Mouse (Mus musculus) spleen, postnatal 36 days (tissue): ENCODE measurements around the gene Fkbp6.
"Not testable (repeated sequence)": the region's sequence is repeated elsewhere in the genome, so short reads cannot be mapped to it uniquely, and the experiment has no call there.

Source experiments
- DNase-seq, 2 experiments: peaks; one replicate each; pipeline ENCODE4 v3.0.0; 2022; ENCODE audit warnings: low spot score in 2 of 2, mixed read lengths in 1 of 2

Gene Fkbp6

DNA sequence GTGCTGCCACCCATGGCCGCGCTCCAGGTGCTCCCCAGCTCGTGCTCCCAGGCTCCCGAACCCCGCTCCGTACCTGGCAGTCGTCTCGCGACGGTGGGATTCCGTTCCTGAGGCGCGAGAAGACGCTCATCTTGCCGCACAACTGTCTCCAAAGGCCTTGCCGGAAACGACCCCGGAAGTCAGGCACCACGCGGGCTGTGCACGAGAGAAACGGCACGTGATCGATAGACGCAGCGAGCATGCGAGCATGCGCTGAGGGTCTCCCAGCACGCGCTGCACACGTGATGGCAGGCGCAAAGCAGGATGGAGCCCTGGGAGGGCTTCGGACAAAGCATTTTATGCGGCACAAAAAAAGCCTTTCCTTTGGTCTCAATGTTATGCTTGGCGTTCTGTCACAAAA is at the start of gene Fkbp6:
Gene Fkbp6, minus strand, starts transcription at position 183 of the 400 bp plus-strand sequence.
- no peak for DNase-seq

DNA sequence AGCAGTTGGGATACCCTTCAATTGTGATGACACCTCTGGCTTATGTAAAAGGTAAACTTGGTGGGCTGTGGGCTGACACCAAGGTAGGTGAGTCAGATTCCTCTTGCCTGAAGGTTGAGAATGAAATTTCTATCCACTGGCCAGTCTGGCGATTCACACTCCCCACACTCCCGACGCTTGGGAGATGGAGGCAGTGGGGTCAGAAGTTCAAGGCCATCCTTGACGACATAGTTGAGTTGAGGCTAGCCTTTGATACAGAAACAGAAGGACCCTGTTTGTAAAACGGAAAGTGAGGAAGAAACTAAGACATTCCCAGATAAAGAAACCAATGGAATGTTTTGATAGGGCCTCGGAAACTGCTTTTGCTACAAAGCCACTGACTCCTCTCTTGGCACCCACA is 49.5 kb upstream of the Fkbp6 start:
- no peak for DNase-seq

DNA sequence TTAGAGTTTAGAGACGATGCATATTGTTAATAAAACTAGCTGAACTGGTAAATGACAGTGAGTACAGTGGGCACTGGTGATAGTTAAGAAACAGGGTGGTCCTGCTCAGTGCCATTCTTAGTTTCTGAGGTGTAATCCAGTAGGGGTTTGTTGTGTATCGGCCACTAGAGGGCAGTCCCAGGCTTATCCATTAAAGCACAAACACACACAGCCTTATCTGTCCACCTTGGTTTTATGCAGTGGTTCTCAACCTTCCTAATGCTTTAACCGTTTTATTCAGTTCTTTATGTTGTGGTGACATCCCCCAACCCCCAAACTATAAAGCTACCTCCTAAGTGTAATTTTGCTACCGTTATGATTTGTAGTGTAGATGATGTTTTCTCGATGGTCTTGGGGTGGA is 46.0 kb upstream of the Fkbp6 start:
- peak; percentile 29 to 52 for DNase-seq

- peak; percentile 76 to 82 for DNase-seq
Observed at GRCm38 (mm10) chr5:135394004-135394823, 44.4 kb upstream of the Fkbp6 start, which contains the start of gene Pom121. Pom121 (minus strand) TSS chr5:135394546.

GRCm38 (mm10) chr5:135383771-135384170 is 33.9 kb upstream of the Fkbp6 start:
- DNase-seq = no peak

DNA sequence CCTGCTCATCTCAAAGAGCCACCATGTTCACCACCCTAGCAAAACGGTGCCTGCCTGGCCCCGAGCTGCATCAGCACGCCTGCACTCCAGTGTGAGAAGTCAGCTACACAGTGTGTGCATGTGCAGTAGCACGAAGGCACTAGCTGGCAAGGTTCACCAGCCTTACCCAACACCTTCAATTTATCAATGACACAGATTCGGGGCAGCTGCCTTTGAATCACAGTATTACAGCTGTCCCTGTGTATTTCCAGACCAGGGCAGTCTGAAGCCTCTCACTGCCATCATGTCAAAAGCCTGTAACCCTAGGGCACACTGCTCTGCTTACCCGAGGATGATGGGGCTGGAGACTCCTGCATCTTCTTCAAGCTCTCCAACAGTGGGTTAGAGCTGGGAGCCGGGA is 32.9 kb upstream of the Fkbp6 start:
- no peak for DNase-seq

- DNase-seq = no peak
Observed at GRCm38 (mm10) chr5:135381356-135381925, 31.6 kb upstream of the Fkbp6 start.

- DNase-seq = no peak
Observed at GRCm38 (mm10) chr5:135380681-135381080, 30.8 kb upstream of the Fkbp6 start.

GRCm38 (mm10) chr5:135376341-135376740 is 26.5 kb upstream of the Fkbp6 start:
- no peak for DNase-seq

DNA sequence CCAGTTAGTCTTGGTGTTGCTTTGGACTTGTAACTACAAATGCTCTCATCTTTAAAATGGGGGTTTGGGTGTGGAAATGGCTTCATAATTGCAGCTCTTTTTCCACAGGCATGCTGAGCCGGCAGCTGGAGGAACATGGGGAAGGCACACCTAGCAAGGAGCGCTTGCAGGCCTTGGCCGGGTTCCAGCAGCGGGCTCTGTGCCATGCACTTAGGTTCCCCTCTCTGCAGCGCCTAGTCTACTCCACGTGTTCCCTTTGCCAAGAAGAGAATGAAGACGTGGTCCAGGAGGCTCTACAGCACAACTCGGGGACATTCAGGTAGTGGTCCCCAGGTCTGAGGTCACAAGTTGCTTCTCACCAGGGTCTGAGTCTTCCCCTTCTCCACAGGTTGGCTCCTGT is 25.3 kb upstream of the Fkbp6 start:
- DNase-seq = no peak

DNA sequence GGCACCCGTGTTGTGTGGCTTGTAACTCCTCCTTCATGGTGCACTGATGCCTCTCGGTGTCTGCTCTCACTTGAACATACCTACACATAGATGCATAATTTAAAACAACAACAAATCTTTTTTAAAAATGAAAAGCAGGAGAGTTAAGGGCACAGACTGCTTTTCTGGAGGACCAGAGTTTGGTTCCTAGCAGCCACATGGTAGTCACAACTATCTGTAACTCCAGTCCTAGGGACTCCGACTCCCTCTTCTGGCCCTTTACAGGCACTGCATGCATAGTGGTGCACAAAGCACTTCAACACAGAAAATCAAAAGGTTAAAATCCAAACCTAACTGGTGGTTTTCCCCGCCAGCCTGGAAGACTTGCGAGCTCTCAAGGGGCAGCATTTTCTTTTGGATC is 23.8 kb upstream of the Fkbp6 start:
- no peak for DNase-seq

DNA sequence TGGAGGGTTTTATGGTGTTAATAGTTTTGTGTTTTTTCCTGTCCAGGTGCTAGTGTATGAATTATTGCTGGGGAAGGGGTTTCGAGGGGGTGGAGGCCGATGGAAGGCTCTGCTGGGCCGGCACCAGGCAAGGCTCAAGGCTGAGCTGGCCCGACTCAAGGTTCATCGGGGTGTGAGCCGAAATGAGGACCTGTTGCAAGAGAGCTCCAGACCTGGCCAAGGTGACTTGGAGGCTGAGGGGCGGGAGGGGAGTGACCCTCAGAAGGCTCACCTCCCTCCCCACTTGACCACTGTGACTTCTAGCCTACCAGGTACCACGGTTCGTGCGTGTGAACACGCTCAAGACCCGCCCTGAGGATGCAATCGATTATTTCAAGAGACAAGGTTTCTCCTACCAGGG is 21.4 kb upstream of the Fkbp6 start:
- no peak for DNase-seq

- DNase-seq = peak; percentile 89 to 93
Observed at GRCm38 (mm10) chr5:135369787-135370654, 20.2 kb upstream of the Fkbp6 start, which contains the start of gene Nsun5. Nsun5 (plus strand) TSS chr5:135369953.

GRCm38 (mm10) chr5:135369196-135369595 is 19.4 kb upstream of the Fkbp6 start:
- DNase-seq = not testable (repeated sequence)

DNA sequence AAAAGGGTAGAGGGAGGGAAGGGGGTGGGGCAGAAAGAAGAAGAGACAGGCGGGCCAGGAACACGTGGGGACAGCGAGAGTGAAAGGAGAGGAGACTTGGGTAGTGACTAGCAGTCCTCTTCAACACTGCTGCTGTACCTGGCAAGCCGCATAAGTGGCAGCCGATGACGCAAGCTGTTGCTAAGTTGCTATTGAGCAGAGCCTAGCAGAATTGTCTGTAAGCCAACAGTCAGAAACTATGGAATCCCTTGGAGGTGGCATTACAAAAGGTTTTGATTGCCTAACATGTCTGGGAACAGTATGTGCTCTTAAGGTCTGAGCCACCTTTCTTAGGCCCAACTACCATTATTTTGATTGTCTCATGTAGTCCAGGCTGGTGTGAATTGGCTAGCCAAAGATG is 18.5 kb upstream of the Fkbp6 start:
- no peak for DNase-seq

DNA sequence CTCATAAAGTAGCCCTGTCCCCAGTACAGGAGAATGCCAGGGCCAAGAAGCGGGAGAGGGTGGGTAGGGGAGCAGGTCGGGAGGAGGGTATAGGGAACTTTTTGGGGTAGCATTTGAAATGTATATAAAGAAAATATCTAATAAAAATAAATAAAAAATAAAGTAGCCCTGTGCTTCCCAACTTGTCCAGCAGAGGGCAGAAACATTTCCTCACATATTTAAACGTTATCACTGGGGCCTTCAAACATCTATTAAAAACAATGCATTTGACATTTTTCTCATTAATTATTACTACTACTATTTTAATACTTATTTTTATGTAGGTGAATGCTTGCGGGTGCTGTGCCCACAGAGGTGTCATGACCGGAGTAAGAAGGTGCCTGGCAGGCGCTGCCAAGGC is 18.0 kb upstream of the Fkbp6 start:
- no peak for DNase-seq

GRCm38 (mm10) chr5:135363540-135363939 is 13.7 kb upstream of the Fkbp6 start:
- no peak for DNase-seq

DNA sequence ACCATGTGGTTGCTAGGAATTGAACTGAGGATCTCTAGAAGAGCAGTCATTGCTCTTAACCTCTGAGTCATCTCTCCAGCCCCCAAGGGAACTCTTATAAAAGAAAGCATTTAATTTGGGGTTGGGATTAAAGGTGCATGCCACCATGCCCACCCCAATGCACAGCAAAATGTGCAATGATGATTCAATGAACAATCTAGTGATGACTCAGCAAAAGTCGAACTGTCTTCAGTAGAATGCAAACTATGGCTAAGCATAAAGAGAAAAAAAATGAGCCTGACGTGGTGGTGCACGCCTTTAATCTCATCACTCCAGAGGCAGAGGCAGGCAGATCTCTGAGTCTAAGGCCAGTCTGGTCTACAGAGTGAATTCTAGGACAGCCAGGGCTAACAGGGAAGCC is 12.7 kb upstream of the Fkbp6 start:
- DNase-seq = no peak

DNA sequence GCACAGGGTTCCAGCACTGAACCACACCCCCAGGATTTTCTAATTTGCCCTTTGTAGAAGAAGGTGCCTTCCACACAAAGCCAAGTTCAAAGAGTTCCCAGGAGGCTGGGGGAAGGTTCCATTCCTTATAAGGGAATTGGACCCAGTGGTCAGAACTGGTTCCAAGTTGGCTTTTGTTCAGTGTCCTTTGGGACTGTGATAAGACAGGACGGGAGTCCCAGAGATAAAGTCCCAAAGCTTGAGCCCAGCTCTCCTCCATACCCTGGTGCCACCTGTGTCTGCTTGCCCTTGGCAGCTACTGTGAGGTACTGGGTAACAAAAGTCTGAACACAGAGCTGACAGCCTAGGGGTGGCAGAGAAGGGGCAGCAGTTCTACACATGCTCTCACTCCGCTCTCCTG is 9.9 kb upstream of the Fkbp6 start:
- no peak for DNase-seq

DNA sequence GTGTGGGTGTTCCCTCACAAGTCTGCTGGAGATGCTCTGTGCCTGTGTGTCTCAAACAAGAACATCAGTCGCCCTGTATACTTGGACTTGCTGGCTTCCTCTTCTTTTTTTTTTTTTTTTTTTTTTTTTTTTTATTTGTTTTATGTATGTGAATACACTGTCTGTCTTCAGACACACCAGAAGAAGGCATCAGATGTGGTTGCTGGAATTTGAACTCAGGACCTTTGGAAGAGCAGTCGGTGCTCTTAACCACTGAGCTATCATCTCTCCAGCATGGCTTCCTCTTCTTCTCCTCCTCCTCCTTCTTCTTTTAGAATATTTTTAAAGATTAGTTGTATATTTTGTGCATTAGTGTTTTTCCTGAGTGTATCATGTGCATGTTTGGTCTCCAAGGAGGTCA is 7.7 kb upstream of the Fkbp6 start:
- peak; percentile 53 to 56 for DNase-seq

GRCm38 (mm10) chr5:135356090-135356489 is 6.2 kb upstream of the Fkbp6 start:
- no peak for DNase-seq

GRCm38 (mm10) chr5:135353564-135353963 is 3.7 kb upstream of the Fkbp6 start:
- no peak for DNase-seq
